Mouse (Mus musculus) spleen, adult 18-20 months (tissue): ENCODE data around the gene Erbb2.

Experiments used
- DNase-seq, 2 experiments: peaks; one replicate each; pipeline ENCODE4 v3.0.0; 2022; ENCODE audit warnings: mixed read lengths in 2 of 2

Gene Erbb2

GRCm38 (mm10) chr11:98458121-98458990 is 46.1 kb downstream of the Erbb2 start:
- DNase-seq = no peak

GRCm38 (mm10) chr11:98459071-98459741 is 46.9 kb downstream of the Erbb2 start:
- DNase-seq = peak; percentile 66 to 77

GRCm38 (mm10) chr11:98459860-98460259 is 47.6 kb downstream of the Erbb2 start:
- DNase-seq = no peak

- no peak for DNase-seq
Observed at GRCm38 (mm10) chr11:98461109-98461720, 48.9 kb downstream of the Erbb2 start.

- DNase-seq = no peak
Observed at GRCm38 (mm10) chr11:98462255-98462654, 50.0 kb downstream of the Erbb2 start.

- peak in 1 of 2 experiments; percentile 36 for DNase-seq
Observed at GRCm38 (mm10) chr11:98463911-98464310, 51.6 kb downstream of the Erbb2 start.

- no peak for DNase-seq
Observed at GRCm38 (mm10) chr11:98464516-98464915, 52.2 kb downstream of the Erbb2 start.

GRCm38 (mm10) chr11:98469761-98470714 is 57.8 kb downstream of the Erbb2 start:
- DNase-seq = no peak

- no peak for DNase-seq
Observed at GRCm38 (mm10) chr11:98470795-98471194, 58.5 kb downstream of the Erbb2 start.

- no peak for DNase-seq
Observed at GRCm38 (mm10) chr11:98472696-98473095, 60.4 kb downstream of the Erbb2 start.

- no peak for DNase-seq
Observed at GRCm38 (mm10) chr11:98473916-98474479, 61.7 kb downstream of the Erbb2 start.

GRCm38 (mm10) chr11:98474967-98475366 is 62.7 kb downstream of the Erbb2 start:
- no peak for DNase-seq

- no peak for DNase-seq
Observed at GRCm38 (mm10) chr11:98475630-98476433, 63.6 kb downstream of the Erbb2 start.

- no peak for DNase-seq
Observed at GRCm38 (mm10) chr11:98476434-98476807, 64.2 kb downstream of the Erbb2 start.

GRCm38 (mm10) chr11:98477011-98477701 is 64.9 kb downstream of the Erbb2 start:
- DNase-seq = no peak

GRCm38 (mm10) chr11:98479026-98479939 is 67.0 kb downstream of the Erbb2 start:
- no peak for DNase-seq

GRCm38 (mm10) chr11:98479940-98480497 is 67.7 kb downstream of the Erbb2 start:
- no peak for DNase-seq

GRCm38 (mm10) chr11:98481231-98481630 is 69.0 kb downstream of the Erbb2 start:
- DNase-seq = no peak

- DNase-seq = no peak
Observed at GRCm38 (mm10) chr11:98482067-98482466, 69.8 kb downstream of the Erbb2 start.
